Mouse (Mus musculus) CD4-positive, CD25-positive, alpha-beta regulatory T cell, adult 2 months (primary cell): Measurements from ENCODE around the gene Sipa1l1.

ENCODE experiments used
- DNase-seq: peaks from one replicate; pipeline ENCODE4 v3.0.0-alpha.2; 2012; ENCODE audit warnings: low read depth, low spot score

Sipa1l1 gene

GRCm38 (mm10) chr12:82382932-82383331, 213.8 kb downstream of the Sipa1l1 start:
- no peak for DNase-seq

- no peak for DNase-seq
Measured at GRCm38 (mm10) chr12:82384719-82385118, 215.6 kb downstream of the Sipa1l1 start.

GRCm38 (mm10) chr12:82387042-82387441, 217.9 kb downstream of the Sipa1l1 start:
- no peak for DNase-seq

- no peak for DNase-seq
Measured at GRCm38 (mm10) chr12:82387647-82388046, 218.5 kb downstream of the Sipa1l1 start.

GRCm38 (mm10) chr12:82388144-82388543, 219.0 kb downstream of the Sipa1l1 start:
- DNase-seq, result no peak

GRCm38 (mm10) chr12:82394118-82394861, 225.2 kb downstream of the Sipa1l1 start:
- peak; percentile 40 for DNase-seq

- DNase-seq, result no peak
Measured at GRCm38 (mm10) chr12:82395194-82395593, 226.1 kb downstream of the Sipa1l1 start.

GRCm38 (mm10) chr12:82397193-82397592, 228.1 kb downstream of the Sipa1l1 start:
- no peak for DNase-seq

GRCm38 (mm10) chr12:82397751-82398150, 228.6 kb downstream of the Sipa1l1 start:
- DNase-seq, result no peak

GRCm38 (mm10) chr12:82398926-82399325, 229.8 kb downstream of the Sipa1l1 start:
- no peak for DNase-seq

- no peak for DNase-seq
Measured at GRCm38 (mm10) chr12:82399971-82400720, 231.0 kb downstream of the Sipa1l1 start.

GRCm38 (mm10) chr12:82400783-82401182, 231.7 kb downstream of the Sipa1l1 start:
- DNase-seq, result no peak

- no peak for DNase-seq
Measured at GRCm38 (mm10) chr12:82401440-82401839, 232.3 kb downstream of the Sipa1l1 start.

- no peak for DNase-seq
Measured at GRCm38 (mm10) chr12:82402635-82403034, 233.5 kb downstream of the Sipa1l1 start.

- no peak for DNase-seq
Measured at GRCm38 (mm10) chr12:82407531-82408255, 238.6 kb downstream of the Sipa1l1 start.

GRCm38 (mm10) chr12:82408486-82408885, 239.4 kb downstream of the Sipa1l1 start:
- no peak for DNase-seq

GRCm38 (mm10) chr12:82409686-82410472, 240.8 kb downstream of the Sipa1l1 start:
- no peak for DNase-seq

GRCm38 (mm10) chr12:82412291-82413032, 243.3 kb downstream of the Sipa1l1 start:
- no peak for DNase-seq

- no peak for DNase-seq
Measured at GRCm38 (mm10) chr12:82415690-82416364, 246.7 kb downstream of the Sipa1l1 start.

- DNase-seq, result no peak
Measured at GRCm38 (mm10) chr12:82419027-82419426, 249.9 kb downstream of the Sipa1l1 start.
